Mouse (Mus musculus) hindbrain, embryonic 10.5 days (tissue): Measurements from ENCODE around the gene Napb. TPM values are rescaled to one million over a fixed set of nuclear protein-coding genes. Genes with fewer than 3 reads are reported as not detected.
"Not testable (repeated sequence)": the region's sequence is repeated elsewhere in the genome, so short reads cannot be mapped to it uniquely, and the experiment has no call there.

Source experiments
- DNase-seq: peaks from one replicate; pipeline ENCODE4 v3.0.0-alpha.2; 2017; ENCODE audit warnings: low spot score
- H3K27ac ChIP-seq: fragments of 300-500 bp; sonication (generic); 2 replicates; pipeline ENCODE4 v1.5.1; 2016; ENCODE audit warnings: mild to moderate bottlenecking, moderate library complexity
- H3K27me3 ChIP-seq: fragments of 300-500 bp; sonication (generic); 2 replicates; pipeline ENCODE4 v1.6.1; 2016; ENCODE audit warnings: mild to moderate bottlenecking; ENCODE audit not compliant: poor library complexity, insufficient read depth, severe bottlenecking
- H3K36me3 ChIP-seq: fragments of 300-500 bp; sonication (generic); 2 replicates; pipeline ENCODE4 v1.6.1; 2016; ENCODE audit warnings: mild to moderate bottlenecking, moderate library complexity
- H3K4me1 ChIP-seq: fragments of 300-500 bp; sonication (generic); replicated peaks from 2 replicates; pipeline ENCODE4 v1.6.1; 2016; ENCODE audit warnings: mild to moderate bottlenecking
- H3K4me3 ChIP-seq: fragments of 300-500 bp; sonication (generic); 2 replicates; pipeline ENCODE4 v1.5.1; 2016; ENCODE audit warnings: mild to moderate bottlenecking, moderate library complexity
- H3K9me3 ChIP-seq: fragments of 300-500 bp; sonication (generic); 2 replicates; pipeline ENCODE4 v1.6.1; 2016; ENCODE audit warnings: mild to moderate bottlenecking, moderate library complexity
- WGBS: fragments of 180-500 bp; shearing (Covaris S2); methylation state at CpG from one replicate; pipeline ENCODE4 v1.1.7; 2016; 5-methylcytosine and 5-hydroxymethylcytosine counted together
- polyA plus RNA-seq: library from polyadenylated mRNA; unstranded; fragments of >200 nt; fragmentation: Nextera tagmentation; extraction: Ambion mirVana; gene quantifications from 2 replicates; pipeline ENCODE4 v1.2.1, GENCODE M21; 2016

The Napb gene
- 9.1 and 14.1 TPM in 2 replicates for polyA plus RNA-seq

DNA sequence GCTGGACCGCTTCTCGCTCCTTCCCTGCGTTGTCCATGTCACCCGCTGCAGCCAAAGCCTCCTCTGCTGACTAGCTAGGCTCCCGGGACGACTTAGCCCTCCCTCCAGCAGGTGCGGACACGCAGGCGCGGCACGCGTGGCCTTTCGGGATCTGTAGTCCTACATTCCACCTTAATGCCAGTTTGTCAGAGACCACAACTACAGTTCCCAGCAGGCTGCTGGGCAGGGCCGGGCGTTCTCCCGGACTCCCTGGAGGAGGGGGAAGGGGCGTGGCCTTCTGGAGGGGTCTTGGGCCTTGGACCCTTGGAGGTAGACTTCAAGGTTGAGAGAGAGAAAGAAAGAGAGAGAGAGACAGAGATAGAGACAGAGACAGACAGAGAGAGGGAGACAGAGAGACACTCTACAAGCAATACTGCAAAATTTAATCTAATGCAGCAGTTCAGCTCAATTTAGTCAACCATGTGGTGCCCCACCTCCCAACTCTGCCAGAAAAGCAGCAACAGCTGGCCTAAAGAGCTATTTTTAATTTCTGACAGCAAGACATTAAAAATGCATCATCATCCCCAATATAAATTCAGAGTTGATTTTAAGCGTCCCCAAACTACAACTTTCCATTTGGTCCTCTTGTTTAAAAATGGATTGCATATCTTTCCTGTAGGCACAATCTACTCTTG is at the start of gene Napb:
Gene Napb, minus strand, starts transcription at position 141 of the 674 bp plus-strand sequence.
- Histone ChIP-seq H3K27ac (peak within 1 kb of the TSS; percentile 89), H3K27me3 (no peaks in the 10 kb centered on the region), H3K4me1 (peaks cover 11% of the 10 kb centered on the region), H3K4me3 (peak within 1 kb of the TSS; percentile 85), H3K9me3 (peaks cover 10% of the 10 kb centered on the region; the same call in 1 of the 2 replicates), H3K36me3 (no peaks in the 10 kb centered on the region)
- peak; percentile 94 for DNase-seq
- 4% methylated on average over 18 of the region's 18 CpGs for WGBS

DNA sequence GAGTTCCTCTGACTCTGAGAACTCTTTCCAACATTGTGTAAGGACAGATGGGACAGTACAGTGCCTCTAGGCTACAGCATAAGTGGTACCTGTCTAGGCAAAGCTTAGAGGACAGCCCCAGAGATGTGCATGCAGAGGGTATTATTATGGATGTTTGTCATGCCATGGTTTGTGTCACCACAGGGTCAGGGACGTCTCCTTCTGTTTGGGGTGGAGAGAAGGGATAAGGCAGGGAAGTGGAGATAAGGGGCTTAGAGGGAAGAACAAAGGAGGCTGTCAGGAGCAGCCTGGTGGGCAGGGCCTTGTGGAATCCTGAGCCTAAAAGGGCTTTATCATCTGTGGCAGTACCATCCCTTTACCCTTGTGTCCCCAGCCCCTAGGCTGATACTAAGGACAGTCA is 49.4 kb upstream of the Napb start, which contains the start of gene 8030411F24Rik:
Gene 8030411F24Rik, plus strand, starts transcription at position 301 of the 400 bp plus-strand sequence.
- Histone ChIP-seq H3K36me3 (no peaks in the 10 kb centered on the region), H3K27ac (no peak within 1 kb of the TSS), H3K4me1 (no peaks in the 10 kb centered on the region), H3K27me3 (no peaks in the 10 kb centered on the region), H3K9me3 (no peaks in the 10 kb centered on the region), H3K4me3 (no peak within 1 kb of the TSS)
- DNase-seq: no peak
- WGBS: 21% methylated on average over 1 of the region's 1 CpGs

DNA sequence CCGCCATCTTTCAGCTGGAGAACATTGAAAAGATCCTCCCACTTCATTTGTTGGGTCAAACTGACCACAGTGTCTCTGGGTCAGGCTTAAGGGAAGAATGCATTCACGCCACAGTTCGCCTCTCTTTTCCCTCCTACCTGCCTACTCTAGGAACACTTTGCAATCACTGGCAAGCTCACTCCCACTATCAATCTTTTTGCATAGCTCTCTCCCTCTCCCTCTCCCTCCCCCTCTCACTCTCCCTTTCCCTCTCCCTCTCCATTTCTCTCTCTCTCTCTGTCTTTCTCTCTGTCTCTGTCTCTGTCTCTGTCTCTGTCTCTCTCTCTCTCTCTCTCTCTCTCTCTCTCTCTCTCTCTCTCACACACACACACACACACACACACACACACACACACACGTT is 39.1 kb upstream of the Napb start, which contains the start of gene Cst11:
Gene Cst11, minus strand, starts transcription at position 101 of the 400 bp plus-strand sequence.
- not testable (repeated sequence) for H3K9me3 ChIP-seq, DNase-seq, H3K4me1 ChIP-seq, H3K36me3 ChIP-seq, H3K4me3 ChIP-seq, H3K27me3 ChIP-seq, H3K27ac ChIP-seq
- 87% methylated on average over 4 of the region's 4 CpGs for WGBS

DNA sequence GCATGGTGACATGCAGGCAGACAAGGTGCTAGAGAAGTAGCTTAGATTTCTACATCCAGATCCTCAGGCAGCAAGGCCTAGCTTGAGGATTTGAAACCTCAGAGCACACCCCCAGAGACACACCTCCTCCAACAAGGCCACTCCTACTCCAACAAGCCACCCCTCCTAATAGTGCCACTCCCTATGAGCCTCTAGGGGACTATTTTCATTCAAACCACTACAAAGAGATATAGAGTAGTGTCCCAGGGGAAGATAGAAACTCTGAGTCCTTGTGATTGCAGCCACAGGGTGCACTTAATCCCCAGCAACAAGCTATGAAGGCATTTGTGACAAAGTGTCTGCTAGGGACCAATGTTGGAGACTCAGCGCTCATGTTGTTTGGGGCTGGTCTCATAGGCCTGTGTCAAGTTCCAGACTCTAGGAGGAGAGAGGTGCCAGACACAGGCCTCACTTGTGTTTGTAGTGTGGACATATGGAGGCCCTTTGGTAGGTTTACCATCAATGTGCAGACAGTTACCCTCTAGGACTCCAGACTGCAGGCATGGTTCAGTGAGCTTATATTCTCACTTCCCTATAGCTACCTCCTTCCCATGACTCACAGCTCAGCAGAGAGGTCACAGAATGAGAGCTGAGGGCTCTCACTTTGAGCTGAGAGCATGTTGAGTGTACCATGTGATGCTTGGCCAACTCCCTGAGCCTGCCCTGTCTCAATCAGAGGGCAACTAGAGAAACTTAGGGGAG is 31.6 kb upstream of the Napb start:
- no peaks in the 10 kb centered on the region for H3K9me3 ChIP-seq
- no peak overlapping the region for H3K27ac ChIP-seq
- H3K27me3 ChIP-seq: no peaks in the 10 kb centered on the region
- H3K4me3 ChIP-seq: no peak overlapping the region
- H3K36me3 ChIP-seq: no peaks in the 10 kb centered on the region
- no peak for DNase-seq
- H3K4me1 ChIP-seq: no peaks in the 10 kb centered on the region
- WGBS: 100% methylated on average over 1 of the region's 1 CpGs

DNA sequence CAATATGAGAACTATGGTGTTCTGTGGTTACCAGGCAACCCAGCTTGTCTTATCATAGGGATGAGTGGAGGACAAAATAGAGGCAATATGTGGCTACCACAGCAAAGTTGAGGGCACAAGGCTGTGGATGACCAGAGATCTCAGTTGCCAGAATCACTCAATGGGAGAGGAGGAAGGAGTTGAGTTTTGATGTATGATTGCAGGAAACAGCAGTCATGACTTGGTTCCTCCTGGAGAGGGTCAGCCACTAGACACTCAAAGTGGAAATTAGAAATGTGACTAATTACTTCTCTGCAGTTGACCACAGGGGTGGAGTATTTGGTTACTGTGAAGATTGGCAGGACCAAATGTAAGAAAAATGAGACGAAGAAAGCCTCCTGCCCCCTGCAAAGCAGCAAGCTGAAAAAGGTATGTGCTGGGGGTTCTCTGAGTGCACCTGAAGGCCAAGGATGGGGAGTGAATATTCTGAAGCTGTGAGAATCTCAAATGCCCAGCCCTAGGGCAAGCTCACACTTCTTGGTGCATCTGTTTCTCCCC is 22.1 kb upstream of the Napb start:
- Histone ChIP-seq H3K27me3 (no peaks in the 10 kb centered on the region), H3K36me3 (no peaks in the 10 kb centered on the region), H3K27ac (no peak overlapping the region), H3K9me3 (no peaks in the 10 kb centered on the region), H3K4me3 (no peak overlapping the region), H3K4me1 (no peaks in the 10 kb centered on the region)
- WGBS: 71% methylated on average over 1 of the region's 1 CpGs
- DNase-seq: no peak

DNA sequence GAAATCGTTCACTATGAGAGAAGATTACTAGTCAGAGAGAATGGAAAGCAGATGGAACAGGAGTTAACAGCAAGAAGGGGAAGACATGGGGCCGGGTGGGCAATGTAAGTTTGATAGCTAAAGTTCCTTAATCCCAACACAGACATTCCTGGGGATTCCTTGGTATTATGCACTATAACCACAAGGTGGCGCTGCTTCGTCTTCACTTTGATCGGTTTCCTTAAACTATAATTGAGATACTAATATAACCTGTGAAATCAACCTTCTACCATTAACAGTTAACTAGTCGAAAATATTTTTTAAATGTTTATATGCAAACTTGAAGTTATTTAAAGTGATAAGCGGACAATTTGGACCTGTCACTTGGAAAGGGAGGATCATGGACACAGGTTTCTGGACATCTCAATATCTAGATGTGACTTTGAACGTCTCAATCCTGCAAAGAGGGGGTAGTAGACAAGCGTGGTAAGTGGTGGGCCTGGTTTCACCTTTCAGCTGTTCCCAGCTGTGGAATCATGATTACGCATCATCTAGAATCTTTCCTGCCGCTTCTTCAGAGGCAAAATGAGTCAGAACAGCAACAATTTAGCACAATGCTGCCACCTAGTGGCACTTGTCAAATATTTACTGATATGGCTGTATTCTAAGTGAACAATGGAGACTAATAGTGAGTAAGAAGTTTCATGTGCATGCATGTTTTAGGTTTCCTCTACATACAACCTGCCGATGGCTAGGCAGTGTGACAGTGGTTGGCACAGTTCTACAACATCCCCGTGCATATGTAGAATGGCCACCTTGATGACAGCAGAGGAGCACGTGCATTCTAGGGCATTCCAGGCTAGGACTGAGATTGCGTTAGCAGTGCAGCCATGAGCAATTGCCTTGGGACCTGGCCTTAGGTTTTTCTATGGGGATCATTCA is 19.9 kb upstream of the Napb start:
- peak overlapping the region; percentile 43 for H3K4me3 ChIP-seq
- H3K36me3 ChIP-seq: no peaks in the 10 kb centered on the region
- no peaks in the 10 kb centered on the region for H3K9me3 ChIP-seq
- 19% methylated on average over 15 of the region's 15 CpGs for WGBS
- no peaks in the 10 kb centered on the region for H3K4me1 ChIP-seq
- peak; percentile 62 for DNase-seq
- no peak overlapping the region for H3K27ac ChIP-seq
- H3K27me3 ChIP-seq: no peaks in the 10 kb centered on the region

DNA sequence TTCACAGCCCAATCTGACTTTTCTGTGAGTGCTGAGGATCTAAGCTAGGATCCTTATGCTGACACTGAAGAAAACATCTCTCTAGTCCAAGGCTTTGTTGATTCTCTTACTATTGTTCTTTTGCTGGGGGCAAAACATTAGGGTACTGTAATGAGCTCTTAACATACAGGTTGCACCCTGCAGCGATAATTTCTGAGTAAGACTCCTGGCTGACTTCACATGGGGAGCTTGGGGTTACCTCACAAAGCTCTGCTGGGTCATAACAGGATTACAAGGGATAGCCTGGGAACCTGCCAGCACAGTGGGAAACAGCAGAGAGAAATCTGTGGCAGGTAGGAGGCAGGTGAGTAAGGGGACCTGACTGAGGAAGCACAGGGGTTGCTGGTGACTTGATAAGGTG is 17.8 kb upstream of the Napb start, which contains the start of gene Cstl1:
Gene Cstl1, plus strand, starts transcription at position 301 of the 400 bp plus-strand sequence.
- Histone ChIP-seq H3K27ac (no peak within 1 kb of the TSS), H3K36me3 (no peaks in the 10 kb centered on the region), H3K4me3 (no peak within 1 kb of the TSS), H3K27me3 (no peaks in the 10 kb centered on the region), H3K4me1 (no peaks in the 10 kb centered on the region), H3K9me3 (no peaks in the 10 kb centered on the region)
- 85% methylated on average over 1 of the region's 1 CpGs for WGBS
- DNase-seq: no peak

DNA sequence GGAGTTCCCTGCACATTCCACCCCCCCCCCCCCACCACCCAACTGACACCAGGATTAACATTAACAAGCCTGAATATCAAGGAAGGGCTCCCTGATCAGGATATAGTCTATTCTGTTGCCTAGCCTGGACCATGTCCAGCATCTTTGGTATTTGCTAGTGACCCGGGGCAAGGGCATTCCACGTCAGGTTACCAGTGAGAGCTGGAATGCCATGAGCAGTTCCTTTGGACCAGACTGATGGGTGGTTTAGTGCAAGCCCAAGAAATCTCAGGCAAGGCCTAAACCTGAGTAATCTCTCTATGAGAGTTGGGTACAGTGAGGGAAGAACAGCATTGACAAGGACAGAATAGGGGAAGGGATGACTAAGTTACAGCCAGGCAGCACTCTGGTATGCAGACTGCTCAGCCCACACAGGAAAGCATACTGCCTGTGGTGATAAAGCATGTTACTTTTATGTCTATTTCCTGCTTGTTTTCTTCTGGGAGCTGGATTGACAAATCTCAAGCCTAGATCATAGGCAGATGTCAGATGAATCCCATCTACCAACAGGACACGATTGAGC is 11.7 kb upstream of the Napb start:
- 87% methylated on average over 3 of the region's 3 CpGs for WGBS
- no peak for DNase-seq

DNA sequence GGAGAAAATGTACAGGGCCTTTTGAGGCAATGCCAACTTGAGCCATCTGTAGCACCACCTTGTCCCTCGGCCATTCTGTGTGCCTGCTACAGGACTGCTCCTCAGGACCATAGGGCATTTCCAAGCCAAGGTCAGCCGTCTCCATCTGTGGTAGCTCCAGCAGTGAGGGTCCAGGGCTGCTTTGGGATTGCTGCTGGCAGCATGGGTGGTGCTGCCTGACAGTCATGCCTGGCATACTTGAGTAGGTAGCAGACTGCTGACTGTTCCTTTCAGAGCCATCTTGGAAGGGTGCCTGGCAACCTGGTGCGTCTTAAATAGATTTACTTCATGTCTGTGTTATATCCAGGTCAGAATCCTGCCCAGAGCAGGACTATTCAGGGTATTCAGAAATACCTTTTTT is 10.7 kb upstream of the Napb start:
- Histone ChIP-seq H3K4me3 (no peak overlapping the region), H3K27me3 (no peaks in the 10 kb centered on the region), H3K4me1 (no peaks in the 10 kb centered on the region), H3K9me3 (no peaks in the 10 kb centered on the region), H3K36me3 (no peaks in the 10 kb centered on the region), H3K27ac (no peak overlapping the region)
- 76% methylated on average over 3 of the region's 3 CpGs for WGBS
- DNase-seq: no peak

More for the DNA sequence above, 11.7 kb upstream of the Napb start:
- no peaks in the 10 kb centered on the region for H3K9me3 ChIP-seq
- no peaks in the 10 kb centered on the region for H3K27me3 ChIP-seq
- H3K36me3 ChIP-seq: no peaks in the 10 kb centered on the region
- H3K4me3 ChIP-seq: no peak overlapping the region
- H3K27ac ChIP-seq: no peak overlapping the region
- no peaks in the 10 kb centered on the region for H3K4me1 ChIP-seq

DNA sequence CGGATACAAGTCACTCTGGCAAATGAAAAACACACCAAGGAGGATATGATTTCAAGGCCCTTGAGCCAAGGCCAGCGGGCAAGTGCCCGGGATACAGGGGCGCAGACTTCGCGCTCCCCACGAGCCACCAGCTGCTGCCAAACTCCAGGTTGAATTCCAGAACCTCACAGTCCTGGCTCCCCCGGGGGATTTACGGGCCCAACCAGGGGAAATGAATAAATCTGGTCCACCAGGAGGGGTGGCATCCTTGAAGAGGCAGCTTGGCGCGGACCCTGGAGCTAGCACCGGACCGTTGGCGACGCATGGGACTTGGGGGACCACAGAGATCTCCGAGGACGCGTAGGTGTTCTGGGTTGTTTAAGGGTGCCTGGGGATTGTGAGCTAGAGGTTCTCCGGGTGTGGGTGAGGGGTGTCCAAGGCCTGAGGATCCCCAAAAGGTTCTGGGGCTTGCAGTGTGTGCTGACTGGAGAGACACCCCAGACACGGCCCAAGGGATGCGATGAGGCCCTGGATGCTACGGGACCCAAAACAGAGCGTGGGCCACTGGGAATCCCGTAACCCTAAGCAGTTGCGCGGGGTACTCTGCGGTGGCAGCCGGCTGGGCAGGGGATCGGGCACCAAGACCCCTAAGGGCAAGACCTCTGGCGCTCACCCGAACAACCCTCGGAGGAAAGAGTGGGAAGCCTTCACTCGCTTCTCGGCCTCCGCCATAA is 497 bp downstream of the Napb start:
- DNase-seq: no peak
- H3K4me1 ChIP-seq: peaks cover 11% of the 10 kb centered on the region
- H3K9me3 ChIP-seq: peaks cover 10% of the 10 kb centered on the region; the same call in 1 of the 2 replicates
- under 1% methylated on average over 35 of the region's 35 CpGs for WGBS
- no peaks in the 10 kb centered on the region for H3K27me3 ChIP-seq
- H3K4me3 ChIP-seq: peak overlapping the region; percentile 85
- peak overlapping the region; percentile 89 for H3K27ac ChIP-seq
- H3K36me3 ChIP-seq: no peaks in the 10 kb centered on the region

DNA sequence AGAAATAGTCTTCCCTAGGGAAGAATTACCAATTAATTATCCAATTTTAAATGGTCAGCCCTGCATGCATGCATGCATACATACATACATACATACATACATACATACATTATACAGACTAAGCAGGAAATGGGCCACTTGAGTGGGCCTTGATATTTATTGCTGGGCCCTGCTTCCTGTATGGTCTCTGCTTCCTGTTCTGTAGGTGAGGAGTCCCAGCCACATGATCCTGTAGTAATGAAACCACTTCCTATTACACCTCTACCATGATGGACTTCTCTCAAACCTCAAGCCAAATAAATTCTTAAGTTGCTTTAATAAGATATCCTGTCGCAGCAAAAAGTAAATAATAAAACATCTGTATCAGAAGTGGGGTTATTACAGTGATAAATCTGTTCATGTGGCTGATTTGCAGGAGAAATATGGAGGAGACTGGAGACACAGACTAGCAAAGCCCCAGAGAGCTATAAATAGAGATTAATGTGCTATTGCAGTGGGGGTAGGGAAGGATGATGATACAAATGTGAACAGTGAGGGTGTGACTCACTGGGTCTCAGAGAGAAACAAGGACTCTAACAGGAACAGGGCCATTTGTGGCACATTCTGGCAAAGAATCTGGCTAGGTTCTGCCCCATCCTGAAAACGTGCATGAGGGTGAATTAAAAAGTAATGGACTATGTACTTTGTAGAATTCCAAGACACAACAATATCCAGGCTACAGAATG is 12.8 kb downstream of the Napb start:
- 81% methylated on average over 2 of the region's 2 CpGs for WGBS
- no peaks in the 10 kb centered on the region for H3K4me1 ChIP-seq
- no peaks in the 10 kb centered on the region for H3K9me3 ChIP-seq
- DNase-seq: no peak
- no peaks in the 10 kb centered on the region for H3K27me3 ChIP-seq
- H3K27ac ChIP-seq: no peak overlapping the region
- H3K4me3 ChIP-seq: no peak overlapping the region
- H3K36me3 ChIP-seq: no peaks in the 10 kb centered on the region
